Mouse (Mus musculus) hindbrain, embryonic 16.5 days (tissue): ENCODE data around the gene Tdrd12. TPM values are rescaled to one million over a fixed set of nuclear protein-coding genes. Genes with fewer than 3 reads are reported as not detected.
"Not testable (repeated sequence)": the region's sequence is repeated elsewhere in the genome, so short reads cannot be mapped to it uniquely, and the experiment has no call there.

Source experiments
- ATAC-seq: fragments of 200-750 bp; cut with Nextera tagmentation; 2 replicates; pipeline ENCODE4 v1.8.0; 2017; ENCODE audit warnings: moderate TSS enrichment, moderate library complexity
- H3K27ac ChIP-seq: fragments of 300-500 bp; sonication (generic); 2 replicates; pipeline ENCODE4 v1.5.1; 2014; ENCODE audit warnings: low read depth, mild to moderate bottlenecking, control low read depth, low read length, moderate library complexity
- H3K27me3 ChIP-seq: fragments of 300-500 bp; sonication (generic); replicated peaks from 2 replicates; pipeline ENCODE4 v1.6.1; 2014; ENCODE audit warnings: low read length; ENCODE audit not compliant: control insufficient read depth, insufficient read depth
- H3K36me3 ChIP-seq: fragments of 300-500 bp; sonication (generic); 2 replicates; pipeline ENCODE4 v1.6.1; 2014; ENCODE audit warnings: mild to moderate bottlenecking, low read length, moderate library complexity, mixed read lengths; ENCODE audit not compliant: control insufficient read depth, insufficient read depth
- H3K4me1 ChIP-seq: fragments of 300-500 bp; sonication (generic); 2 replicates; pipeline ENCODE4 v1.6.1; 2014; ENCODE audit warnings: low read depth, low read length; ENCODE audit not compliant: control insufficient read depth, insufficient read depth
- H3K4me2 ChIP-seq: fragments of 300-500 bp; sonication (generic); 2 replicates; pipeline ENCODE4 v1.6.1; 2014; ENCODE audit warnings: mild to moderate bottlenecking, low read length, control low read depth, moderate library complexity
- H3K4me3 ChIP-seq: fragments of 300-500 bp; sonication (generic); 2 replicates; pipeline ENCODE4 v1.5.1; 2014; ENCODE audit warnings: mild to moderate bottlenecking, low read length, control low read depth, moderate library complexity
- H3K9ac ChIP-seq: fragments of 300-500 bp; sonication (generic); 2 replicates; pipeline ENCODE4 v1.6.1; 2014; ENCODE audit warnings: low read depth, mild to moderate bottlenecking, control low read depth, low read length, moderate library complexity
- H3K9me3 ChIP-seq: fragments of 300-500 bp; sonication (generic); 2 replicates; pipeline ENCODE4 v1.6.1; 2014; ENCODE audit warnings: mild to moderate bottlenecking, low read length, moderate library complexity; ENCODE audit not compliant: control insufficient read depth
- WGBS: fragments of 180-500 bp; shearing (Covaris S2); extraction: QIAGEN DNeasy Blood & Tissue Kit; methylation state at CpG from one replicate; pipeline ENCODE4 v1.1.7; 2014; 5-methylcytosine and 5-hydroxymethylcytosine counted together
- polyA plus RNA-seq: library from polyadenylated mRNA; unstranded; fragments of >200 nt; fragmentation: Nextera tagmentation; extraction: Ambion mirVana; gene quantifications from 2 replicates; pipeline ENCODE4 v1.2.1, GENCODE M21; 2015

Gene Tdrd12
- polyA plus RNA-seq, 1 experiment from 2014 or later: 0.81 TPM

- not testable (repeated sequence) for H3K36me3 ChIP-seq, H3K9me3 ChIP-seq, H3K4me2 ChIP-seq, ATAC-seq, H3K9ac ChIP-seq, H3K27me3 ChIP-seq, H3K4me1 ChIP-seq, H3K27ac ChIP-seq, H3K4me3 ChIP-seq
- WGBS: 67% methylated on average over 1 of the region's 1 CpGs
Observed at GRCm38 (mm10) chr7:35530544-35530943, 7.0 kb downstream of the Tdrd12 start.

- no peak overlapping the region for H3K27ac ChIP-seq
- no peak for ATAC-seq
- no peaks in the 10 kb centered on the region for H3K27me3 ChIP-seq
- H3K4me2 ChIP-seq: no peak overlapping the region
- no peak overlapping the region for H3K9ac ChIP-seq
- WGBS: 68% methylated on average over 3 of the region's 3 CpGs
- no peaks in the 10 kb centered on the region for H3K9me3 ChIP-seq
- H3K4me1 ChIP-seq: no peaks in the 10 kb centered on the region
- no peaks in the 10 kb centered on the region for H3K36me3 ChIP-seq
- H3K4me3 ChIP-seq: no peak overlapping the region
Observed at GRCm38 (mm10) chr7:35530026-35530425, 7.5 kb downstream of the Tdrd12 start.

- no peak overlapping the region for H3K4me3 ChIP-seq
- no peak for ATAC-seq
- H3K27ac ChIP-seq: no peak overlapping the region
- H3K4me2 ChIP-seq: no peak overlapping the region
- no peaks in the 10 kb centered on the region for H3K4me1 ChIP-seq
- H3K36me3 ChIP-seq: no peaks in the 10 kb centered on the region
- H3K27me3 ChIP-seq: no peaks in the 10 kb centered on the region
- WGBS: 82% methylated on average over 2 of the region's 2 CpGs
- no peak overlapping the region for H3K9ac ChIP-seq
- no peaks in the 10 kb centered on the region for H3K9me3 ChIP-seq
Observed at GRCm38 (mm10) chr7:35526795-35527194, 10.8 kb downstream of the Tdrd12 start.

DNA sequence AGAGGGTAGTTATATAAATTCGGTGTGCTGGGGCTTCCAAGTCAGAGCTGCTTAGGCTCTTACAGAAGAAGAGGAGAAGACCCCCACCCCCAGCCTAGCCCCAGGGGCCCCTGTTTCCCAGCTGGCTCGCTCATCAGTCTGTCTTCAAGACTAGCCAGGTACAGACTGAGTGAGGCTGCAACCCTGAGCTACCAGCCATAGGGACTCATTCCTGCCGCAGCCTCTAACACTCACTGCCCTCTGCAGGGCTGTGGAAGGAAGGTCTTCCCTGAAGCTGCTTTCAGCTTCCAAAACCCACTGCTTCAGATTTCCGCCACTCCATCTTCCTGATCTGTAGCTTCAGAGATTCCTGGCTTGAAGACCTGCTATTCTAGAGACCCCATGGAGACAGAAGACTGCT is 35.5 kb downstream of the Tdrd12 start:
- 27% methylated on average over 4 of the region's 4 CpGs for WGBS
- H3K4me2 ChIP-seq: no peak overlapping the region
- H3K36me3 ChIP-seq: no peaks in the 10 kb centered on the region
- H3K4me1 ChIP-seq: no peaks in the 10 kb centered on the region
- no peak overlapping the region for H3K4me3 ChIP-seq
- peak; percentile 65 for ATAC-seq
- H3K9me3 ChIP-seq: no peaks in the 10 kb centered on the region
- H3K27me3 ChIP-seq: no peaks in the 10 kb centered on the region
- no peak overlapping the region for H3K27ac ChIP-seq
- H3K9ac ChIP-seq: no peak overlapping the region

GRCm38 (mm10) chr7:35497516-35497915 is 40.0 kb downstream of the Tdrd12 start:
- H3K27me3 ChIP-seq: no peaks in the 10 kb centered on the region
- no peaks in the 10 kb centered on the region for H3K36me3 ChIP-seq
- 93% methylated on average over 2 of the region's 2 CpGs for WGBS
- H3K9ac ChIP-seq: no peak overlapping the region
- no peak overlapping the region for H3K27ac ChIP-seq
- H3K4me2 ChIP-seq: no peak overlapping the region
- no peaks in the 10 kb centered on the region for H3K9me3 ChIP-seq
- no peaks in the 10 kb centered on the region for H3K4me1 ChIP-seq
- no peak overlapping the region for H3K4me3 ChIP-seq
- no peak for ATAC-seq

GRCm38 (mm10) chr7:35491005-35491404 is 46.5 kb downstream of the Tdrd12 start:
- 76% methylated on average over 1 of the region's 1 CpGs for WGBS

GRCm38 (mm10) chr7:35490186-35490585 is 47.4 kb downstream of the Tdrd12 start:
- Histone ChIP-seq H3K4me3 (no peak overlapping the region), H3K4me1 (no peaks in the 10 kb centered on the region), H3K27me3 (no peaks in the 10 kb centered on the region), H3K9ac (no peak overlapping the region), H3K9me3 (no peaks in the 10 kb centered on the region), H3K36me3 (no peaks in the 10 kb centered on the region), H3K4me2 (no peak overlapping the region), H3K27ac (no peak overlapping the region)
- WGBS: 93% methylated on average over 2 of the region's 2 CpGs
- ATAC-seq: no peak

More at GRCm38 (mm10) chr7:35491005-35491404, 46.5 kb downstream of the Tdrd12 start:
- no peak overlapping the region for H3K4me2 ChIP-seq
- no peak overlapping the region for H3K27ac ChIP-seq
- no peaks in the 10 kb centered on the region for H3K36me3 ChIP-seq
- no peak overlapping the region for H3K9ac ChIP-seq
- no peaks in the 10 kb centered on the region for H3K9me3 ChIP-seq
- H3K4me1 ChIP-seq: no peaks in the 10 kb centered on the region
- no peak overlapping the region for H3K4me3 ChIP-seq
- no peak for ATAC-seq
- H3K27me3 ChIP-seq: no peaks in the 10 kb centered on the region

- H3K27ac ChIP-seq: no peak overlapping the region
- H3K27me3 ChIP-seq: no peaks in the 10 kb centered on the region
- no peak overlapping the region for H3K4me3 ChIP-seq
- H3K4me2 ChIP-seq: no peak overlapping the region
- H3K36me3 ChIP-seq: no peaks in the 10 kb centered on the region
- no peaks in the 10 kb centered on the region for H3K4me1 ChIP-seq
- ATAC-seq: no peak
- no peaks in the 10 kb centered on the region for H3K9me3 ChIP-seq
- H3K9ac ChIP-seq: no peak overlapping the region
- 92% methylated on average over 8 of the region's 8 CpGs for WGBS
Observed at GRCm38 (mm10) chr7:35486553-35486952, 51.0 kb downstream of the Tdrd12 start.

DNA sequence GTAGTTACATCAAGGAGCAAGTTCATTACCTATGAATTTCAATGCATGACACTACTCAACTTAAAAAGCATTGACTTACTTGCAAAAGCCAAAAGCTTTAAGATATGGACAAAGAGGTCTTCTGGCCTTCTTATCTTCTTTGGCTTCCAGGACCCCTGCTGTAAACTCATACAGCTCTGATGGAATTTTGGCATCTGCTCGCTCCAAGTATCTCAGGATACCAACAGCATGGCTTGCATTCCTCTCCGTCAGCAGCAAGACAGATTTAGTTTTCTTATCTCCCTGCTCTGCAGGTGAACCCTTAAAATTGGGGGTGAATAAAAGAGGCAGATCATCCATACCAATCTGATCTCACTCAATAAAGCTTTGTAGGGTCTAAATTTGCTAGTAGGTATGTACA is 52.4 kb downstream of the Tdrd12 start:
- WGBS: 85% methylated on average over 2 of the region's 2 CpGs
- H3K9me3 ChIP-seq: no peaks in the 10 kb centered on the region
- H3K27ac ChIP-seq: no peak overlapping the region
- no peak for ATAC-seq
- no peaks in the 10 kb centered on the region for H3K27me3 ChIP-seq
- no peak overlapping the region for H3K4me2 ChIP-seq
- no peak overlapping the region for H3K9ac ChIP-seq
- H3K36me3 ChIP-seq: no peaks in the 10 kb centered on the region
- no peaks in the 10 kb centered on the region for H3K4me1 ChIP-seq
- H3K4me3 ChIP-seq: no peak overlapping the region

GRCm38 (mm10) chr7:35476457-35476856 is 61.1 kb downstream of the Tdrd12 start:
- Histone ChIP-seq H3K9ac (no peak overlapping the region), H3K9me3 (no peaks in the 10 kb centered on the region), H3K4me3 (no peak overlapping the region), H3K4me2 (no peak overlapping the region), H3K36me3 (no peaks in the 10 kb centered on the region), H3K27ac (no peak overlapping the region), H3K4me1 (no peaks in the 10 kb centered on the region), H3K27me3 (no peaks in the 10 kb centered on the region)
- 83% methylated on average over 2 of the region's 2 CpGs for WGBS
- ATAC-seq: no peak
